Mouse (Mus musculus): Measurements from ENCODE around the gene Cdsn. TPM values are rescaled to one million over a fixed set of nuclear protein-coding genes. Genes with fewer than 3 reads are reported as not detected.

The Cdsn gene
- polyA plus RNA-seq, 1 experiment from 2014 or later, result 0.06 TPM

- no peak for DNase-seq (ENCODE audit: low spot score)
Observed at GRCm38 (mm10) chr17:35591731-35592130, 39.8 kb downstream of the Cdsn start.

DNA sequence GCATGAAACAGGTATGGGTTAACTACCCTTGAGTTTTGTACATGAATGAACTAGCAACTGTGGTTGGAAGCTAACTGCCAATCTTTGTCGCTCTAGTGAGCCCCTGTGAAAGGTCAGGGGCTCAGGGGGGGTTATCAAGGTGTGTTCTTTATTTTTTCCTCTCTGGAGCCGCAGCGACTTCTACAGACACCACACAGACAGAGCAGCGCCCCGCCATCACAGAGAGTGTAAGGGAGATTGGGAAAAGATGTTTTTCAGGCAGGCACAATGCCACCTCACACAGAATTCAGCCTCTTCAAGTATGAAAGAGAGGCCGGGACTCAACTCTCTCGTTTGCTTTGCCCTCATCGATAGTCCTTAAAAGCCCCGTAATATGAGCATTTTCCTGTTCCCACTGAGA is 40.2 kb downstream of the Cdsn start:
- no peak overlapping the region for H3K4me2 ChIP-seq (ENCODE audit: low read length)
- no peaks in the 10 kb centered on the region for H3K4me1 ChIP-seq (ENCODE audit: control insufficient read depth, insufficient read depth, low read length)
- ATAC-seq, result no peak
- H3K9ac ChIP-seq (ENCODE audit: low read length), result no peak overlapping the region
- no peak for DNase-seq (ENCODE audit: low spot score)
- no peaks in the 10 kb centered on the region for H3K27me3 ChIP-seq (replicated peaks; ENCODE audit: control insufficient read depth, insufficient read depth, low read length)
- H3K9me3 ChIP-seq (replicated peaks; ENCODE audit: control insufficient read depth, low read length), result no peaks in the 10 kb centered on the region
- H3K4me3 ChIP-seq (ENCODE audit: low read depth, low read length), result no peak overlapping the region
- no peak overlapping the region for H3K27ac ChIP-seq (ENCODE audit: low read depth, low read length)
- no peaks in the 10 kb centered on the region for H3K36me3 ChIP-seq (ENCODE audit: control insufficient read depth, insufficient read depth, low read length)
- 87% methylated on average over 9 of the region's 9 CpGs for WGBS

More at GRCm38 (mm10) chr17:35591731-35592130, 39.8 kb downstream of the Cdsn start:
- Histone ChIP-seq H3K27me3 (replicated peaks; ENCODE audit: control insufficient read depth, insufficient read depth, low read length) (no peaks in the 10 kb centered on the region), H3K9me3 (replicated peaks; ENCODE audit: control insufficient read depth, low read length) (no peaks in the 10 kb centered on the region), H3K27ac (ENCODE audit: low read depth, low read length) (no peak overlapping the region), H3K9ac (ENCODE audit: low read length) (no peak overlapping the region), H3K4me2 (ENCODE audit: low read length) (no peak overlapping the region), H3K4me3 (ENCODE audit: low read depth, low read length) (no peak overlapping the region), H3K36me3 (ENCODE audit: control insufficient read depth, insufficient read depth, low read length) (no peaks in the 10 kb centered on the region), H3K4me1 (ENCODE audit: control insufficient read depth, insufficient read depth, low read length) (no peaks in the 10 kb centered on the region)
- no peak for ATAC-seq
- WGBS, result 94% methylated on average over 15 of the region's 15 CpGs

DNA sequence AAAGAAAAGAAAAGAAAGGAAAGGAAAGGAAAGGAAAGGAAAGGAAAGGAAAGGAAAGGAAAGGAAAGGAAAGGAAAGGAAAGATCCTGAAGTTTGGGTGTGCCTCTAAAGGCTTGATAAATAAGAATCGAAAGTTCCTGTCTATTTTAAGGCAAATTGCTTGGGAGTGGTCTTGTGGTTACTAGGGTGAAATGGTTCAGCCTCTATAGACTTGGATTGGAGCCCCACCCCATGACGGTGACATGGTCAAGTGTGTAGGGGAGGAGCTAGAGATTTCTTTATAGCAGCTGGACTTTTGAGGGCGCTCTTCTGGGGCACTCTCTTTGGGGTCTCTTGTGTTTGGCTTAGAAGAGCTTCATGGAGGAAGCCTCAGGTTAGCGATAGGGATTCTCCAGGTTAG is 41.9 kb downstream of the Cdsn start:
- no peaks in the 10 kb centered on the region for H3K9me3 ChIP-seq (replicated peaks; ENCODE audit: control insufficient read depth, low read length)
- H3K4me2 ChIP-seq (ENCODE audit: low read length), result no peak overlapping the region
- no peak for ATAC-seq
- no peak overlapping the region for H3K27ac ChIP-seq (ENCODE audit: low read depth, low read length)
- H3K4me1 ChIP-seq (ENCODE audit: control insufficient read depth, insufficient read depth, low read length), result no peaks in the 10 kb centered on the region
- WGBS, result 37% methylated on average over 4 of the region's 4 CpGs
- H3K4me3 ChIP-seq (ENCODE audit: low read depth, low read length), result no peak overlapping the region
- no peak overlapping the region for H3K9ac ChIP-seq (ENCODE audit: low read length)
- no peaks in the 10 kb centered on the region for H3K27me3 ChIP-seq (replicated peaks; ENCODE audit: control insufficient read depth, insufficient read depth, low read length)
- H3K36me3 ChIP-seq (ENCODE audit: control insufficient read depth, insufficient read depth, low read length), result no peaks in the 10 kb centered on the region
- no peak for DNase-seq (ENCODE audit: low spot score)

DNA sequence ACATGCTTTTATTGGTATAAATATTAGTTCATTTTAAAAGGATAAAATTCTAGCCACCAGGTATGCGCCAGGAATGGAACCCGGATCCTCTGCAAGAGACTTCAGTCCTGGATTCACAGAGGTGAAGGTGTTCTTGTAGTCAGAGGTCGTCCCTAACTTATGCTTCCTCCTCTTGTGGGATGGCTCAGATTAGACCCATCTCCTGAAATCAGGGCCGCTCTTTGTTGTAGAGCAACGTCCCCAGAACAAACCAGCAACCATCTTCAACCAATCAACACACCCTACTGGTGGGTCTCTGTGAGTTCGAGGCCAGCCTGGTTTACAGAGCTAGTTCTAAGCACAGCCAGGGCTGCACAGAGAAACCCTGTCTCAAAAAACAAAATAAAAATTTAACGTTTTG is 42.5 kb downstream of the Cdsn start:
- Histone ChIP-seq H3K4me1 (ENCODE audit: control insufficient read depth, insufficient read depth, low read length) (no peaks in the 10 kb centered on the region), H3K4me3 (ENCODE audit: low read depth, low read length) (no peak overlapping the region), H3K9me3 (replicated peaks; ENCODE audit: control insufficient read depth, low read length) (no peaks in the 10 kb centered on the region), H3K27ac (ENCODE audit: low read depth, low read length) (no peak overlapping the region), H3K9ac (ENCODE audit: low read length) (no peak overlapping the region), H3K36me3 (ENCODE audit: control insufficient read depth, insufficient read depth, low read length) (no peaks in the 10 kb centered on the region), H3K27me3 (replicated peaks; ENCODE audit: control insufficient read depth, insufficient read depth, low read length) (no peaks in the 10 kb centered on the region), H3K4me2 (ENCODE audit: low read length) (no peak overlapping the region)
- whole genome bisulfite sequencing, result 88% methylated on average over 7 of the region's 7 CpGs
- DNase-seq (ENCODE audit: low spot score) (no peak), ATAC-seq (no peak)

GRCm38 (mm10) chr17:35597399-35597798 is 45.5 kb downstream of the Cdsn start:
- ATAC-seq, result no peak
- 97% methylated on average over 3 of the region's 3 CpGs for whole genome bisulfite sequencing

DNA sequence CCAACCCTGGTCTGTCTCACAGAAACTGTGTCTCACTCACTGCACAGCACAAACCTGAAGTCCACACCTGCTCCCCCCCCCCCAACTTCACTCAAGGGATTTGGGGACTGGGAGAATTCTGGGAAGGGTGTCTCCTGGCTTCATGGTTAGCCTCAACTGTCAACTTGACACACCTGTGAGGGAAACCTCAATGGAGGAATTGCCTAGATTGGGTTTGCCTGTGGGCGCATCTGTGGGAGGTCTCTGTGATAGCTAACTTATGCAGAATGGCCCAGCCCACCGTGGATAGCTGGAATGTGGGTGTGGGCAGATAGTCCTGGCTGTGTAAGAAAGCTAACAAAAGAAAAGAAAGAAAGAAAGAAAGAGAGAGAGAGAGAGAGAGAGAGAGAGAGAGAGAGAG is 49.3 kb downstream of the Cdsn start, which contains the start of gene Sfta2:
Gene Sfta2, plus strand, starts transcription at position 301 of the 400 bp plus-strand sequence.
- WGBS, result 58% methylated on average over 2 of the region's 2 CpGs
- DNase-seq (ENCODE audit: low spot score), result no peak
- no peaks in the 10 kb centered on the region for H3K27me3 ChIP-seq (replicated peaks; ENCODE audit: control insufficient read depth, insufficient read depth, low read length)

More at GRCm38 (mm10) chr17:35597399-35597798, 45.5 kb downstream of the Cdsn start:
- Histone ChIP-seq H3K4me3 (ENCODE audit: low read depth, low read length) (no peak overlapping the region), H3K36me3 (ENCODE audit: control insufficient read depth, insufficient read depth, low read length) (no peaks in the 10 kb centered on the region), H3K9me3 (replicated peaks; ENCODE audit: control insufficient read depth, low read length) (no peaks in the 10 kb centered on the region), H3K4me2 (ENCODE audit: low read length) (no peak overlapping the region), H3K4me1 (ENCODE audit: control insufficient read depth, insufficient read depth, low read length) (no peaks in the 10 kb centered on the region), H3K27me3 (replicated peaks; ENCODE audit: control insufficient read depth, insufficient read depth, low read length) (no peaks in the 10 kb centered on the region), H3K27ac (ENCODE audit: low read depth, low read length) (no peak overlapping the region), H3K9ac (ENCODE audit: low read length) (no peak overlapping the region)
- DNase-seq (ENCODE audit: low spot score), result no peak

GRCm38 (mm10) chr17:35601736-35602354 is 49.9 kb downstream of the Cdsn start:
- no peak overlapping the region for H3K27ac ChIP-seq (ENCODE audit: low read depth, low read length)
- 61% methylated on average over 8 of the region's 8 CpGs for WGBS
- H3K9ac ChIP-seq (ENCODE audit: low read length), result no peak overlapping the region

More for the DNA sequence above, 49.3 kb downstream of the Cdsn start, which contains the start of gene Sfta2:
- ATAC-seq, result no peak
- H3K4me3 ChIP-seq (ENCODE audit: low read depth, low read length), result no peak within 1 kb of the TSS
- H3K9ac ChIP-seq (ENCODE audit: low read length), result no peak within 1 kb of the TSS
- H3K36me3 ChIP-seq (ENCODE audit: control insufficient read depth, insufficient read depth, low read length), result no peaks in the 10 kb centered on the region
- no peak within 1 kb of the TSS for H3K27ac ChIP-seq (ENCODE audit: low read depth, low read length)
- no peak within 1 kb of the TSS for H3K4me2 ChIP-seq (ENCODE audit: low read length)
- no peaks in the 10 kb centered on the region for H3K9me3 ChIP-seq (replicated peaks; ENCODE audit: control insufficient read depth, low read length)
- H3K4me1 ChIP-seq (ENCODE audit: control insufficient read depth, insufficient read depth, low read length), result no peaks in the 10 kb centered on the region

More at GRCm38 (mm10) chr17:35601736-35602354, 49.9 kb downstream of the Cdsn start:
- Histone ChIP-seq H3K36me3 (ENCODE audit: control insufficient read depth, insufficient read depth, low read length) (no peaks in the 10 kb centered on the region), H3K4me2 (ENCODE audit: low read length) (no peak overlapping the region), H3K9me3 (replicated peaks; ENCODE audit: control insufficient read depth, low read length) (no peaks in the 10 kb centered on the region), H3K4me1 (ENCODE audit: control insufficient read depth, insufficient read depth, low read length) (no peaks in the 10 kb centered on the region), H3K4me3 (ENCODE audit: low read depth, low read length) (no peak overlapping the region), H3K27me3 (replicated peaks; ENCODE audit: control insufficient read depth, insufficient read depth, low read length) (no peaks in the 10 kb centered on the region)
- DNase-seq (ENCODE audit: low spot score) (no peak), ATAC-seq (no peak)

Other genes with a start within 250 kb of the Cdsn start
- 0.46 TPM in 1 of 2 replicates, not detected in the other for gene H2-Q1, start 231.7 kb upstream of the Cdsn start, polyA plus RNA-seq (2014; fragmentation: Nextera tagmentation; extraction: Ambion mirVana)
- 1.1 and 2.1 TPM in 2 replicates for gene H2-Q2, start 209.9 kb upstream of the Cdsn start, polyA plus RNA-seq (2014; fragmentation: Nextera tagmentation; extraction: Ambion mirVana)
- 0.54 and 0.60 TPM in 2 replicates for gene H2-Q4, start 172.5 kb upstream of the Cdsn start, polyA plus RNA-seq (2014; fragmentation: Nextera tagmentation; extraction: Ambion mirVana)
- 0.28 and 0.38 TPM in 2 replicates for gene H2-Q6, start 127.3 kb upstream of the Cdsn start, polyA plus RNA-seq (2014; fragmentation: Nextera tagmentation; extraction: Ambion mirVana)
- 1.5 and 2.0 TPM in 2 replicates for gene H2-Q7, start 113.0 kb upstream of the Cdsn start, polyA plus RNA-seq (2014; fragmentation: Nextera tagmentation; extraction: Ambion mirVana)
- gene H2-Q10, start 82.0 kb upstream of the Cdsn start, polyA plus RNA-seq (2014; fragmentation: Nextera tagmentation; extraction: Ambion mirVana), result 0.23 TPM in 1 of 2 replicates, not detected in the other
- 0.20 TPM in 1 of 2 replicates, not detected in the other for gene Pou5f1, start 46.1 kb upstream of the Cdsn start, polyA plus RNA-seq (2014; fragmentation: Nextera tagmentation; extraction: Ambion mirVana)
- gene Tcf19, start 35.3 kb upstream of the Cdsn start, polyA plus RNA-seq (2014; fragmentation: Nextera tagmentation; extraction: Ambion mirVana), result 40.8 and 48.8 TPM in 2 replicates
- gene Cchcr1, start 35.0 kb upstream of the Cdsn start, polyA plus RNA-seq (2014; fragmentation: Nextera tagmentation; extraction: Ambion mirVana), result 4.7 and 6.5 TPM in 2 replicates
- 0.28 and 0.36 TPM in 2 replicates for gene Psors1c2, start 18.9 kb upstream of the Cdsn start, polyA plus RNA-seq (2014; fragmentation: Nextera tagmentation; extraction: Ambion mirVana)
- not detected in 2 replicates for gene 2300002M23Rik, start 15.3 kb downstream of the Cdsn start, polyA plus RNA-seq (2014; fragmentation: Nextera tagmentation; extraction: Ambion mirVana)
- 0.51 TPM in 1 of 2 replicates, not detected in the other for gene Sfta2, start 49.4 kb downstream of the Cdsn start, polyA plus RNA-seq (2014; fragmentation: Nextera tagmentation; extraction: Ambion mirVana)
- not detected in 2 replicates for gene Gm9573, start 74.5 kb downstream of the Cdsn start, polyA plus RNA-seq (2014; fragmentation: Nextera tagmentation; extraction: Ambion mirVana)
- not detected in 2 replicates for gene Mucl3, start 91.6 kb downstream of the Cdsn start, polyA plus RNA-seq (2014; fragmentation: Nextera tagmentation; extraction: Ambion mirVana)
- gene Vars2, start 115.5 kb downstream of the Cdsn start, polyA plus RNA-seq (2014; fragmentation: Nextera tagmentation; extraction: Ambion mirVana), result 9.3 and 11.5 TPM in 2 replicates
- gene Gtf2h4, start 121.6 kb downstream of the Cdsn start, polyA plus RNA-seq (2014; fragmentation: Nextera tagmentation; extraction: Ambion mirVana), result 36.9 and 38.2 TPM in 2 replicates
- gene Ddr1, start 152.5 kb downstream of the Cdsn start, polyA plus RNA-seq (2014; fragmentation: Nextera tagmentation; extraction: Ambion mirVana), result 62.0 and 74.5 TPM in 2 replicates